Mouse (Mus musculus) adrenal gland, adult 10 weeks (tissue): ENCODE results near the gene Mob3b. TPM values are rescaled to one million over a fixed set of nuclear protein-coding genes. Genes with fewer than 3 reads are reported as not detected.

ENCODE experiments used
- polyA plus RNA-seq: library from polyadenylated mRNA; stranded (reverse); fragments of 350-450 nt; fragmentation: Illumina TruSeq; extraction: RNeasy Lipid Tissue Mini Kit (QIAGEN cat#74804); gene quantifications from one replicate; pipeline ENCODE4 v1.2.3, GENCODE M21; 2014; ENCODE audit warnings: low read depth, low replicate concordance

The Mob3b gene
- polyA plus RNA-seq: 26.4 TPM

GRCm38 (mm10) chr4:35156751-35157611 is at the start of gene Mob3b:
Gene Mob3b (minus strand): TSS chr4:35157484.

GRCm38 (mm10) chr4:35151756-35152155 is 5.5 kb downstream of the Mob3b start, which contains the start of gene Ifnk:
Gene Ifnk (plus strand): TSS chr4:35152056.

Other genes with a start within 250 kb of the Mob3b start
- gene Ifnk, start 5.4 kb downstream of the Mob3b start, polyA plus RNA-seq: not detected
- gene C9orf72, start 68.7 kb upstream of the Mob3b start, polyA plus RNA-seq: 32.0 TPM